Comparison of ENCODE assay signal across 8 mouse cellular contexts in genomic region chr2:156202848-156203437, GRCm38 (mm10). TPM values are rescaled to one million over a fixed set of nuclear protein-coding genes. Genes with fewer than 3 reads are reported as not detected.
DNase-seq lines count a peak whose midpoint lies in the region; ATAC-seq and TF ChIP-seq lines count a peak whose summit lies in the region.

No protein-coding gene starts in this region.

- no peak overlapping the region for H3K4me3 ChIP-seq in lung, adult 2 months (replicated peaks; ENCODE audit: extremely low read depth, low read depth, low read length)
- H3K4me3 ChIP-seq in heart, adult 2 months: no peak overlapping the region
- H3K4me3 ChIP-seq in kidney, embryonic 14.5 days (ENCODE audit: low read length): no peak overlapping the region
- no peak overlapping the region for H3K4me3 ChIP-seq in lung, embryonic 15.5 days
- H3K4me3 ChIP-seq in stomach, embryonic 14.5 days (ENCODE audit: low read depth, low read length): no peak overlapping the region

- peak overlapping the region; percentile 0; the same call in 1 of the 2 replicates for H3K27ac ChIP-seq in heart, adult 2 months
- peak overlapping the region; percentile 62; the same call in 1 of the 2 replicates for H3K27ac ChIP-seq in kidney, embryonic 14.5 days (ENCODE audit: low read depth, low read length)
- H3K27ac ChIP-seq in lung, embryonic 15.5 days: peak overlapping the region; percentile 71
- H3K27ac ChIP-seq in stomach, embryonic 14.5 days (ENCODE audit: low read length): peak overlapping the region; percentile 17; the same call in 1 of the 2 replicates

- 26% methylated on average over 3 of the region's 3 CpGs for WGBS in lung, adult 2 months
- WGBS in heart, adult 2 months: 16% methylated on average over 3 of the region's 3 CpGs
- WGBS in kidney, embryonic 14.5 days: 57% methylated on average over 3 of the region's 3 CpGs
- 21% methylated on average over 3 of the region's 3 CpGs for WGBS in lung, embryonic 15.5 days
- WGBS in stomach, embryonic 14.5 days: 32% methylated on average over 3 of the region's 3 CpGs

- peak; percentile 50; the same call in 1 of the 2 replicates for ATAC-seq in kidney, embryonic 14.5 days (ENCODE audit: low FRiP score, low TSS enrichment)
- ATAC-seq in lung, embryonic 15.5 days (ENCODE audit: borderline replicate concordance, extremely low read depth, low FRiP score, low TSS enrichment): peak; percentile 82; the same call in 1 of the 2 replicates
- ATAC-seq in stomach, embryonic 14.5 days (ENCODE audit: insufficient number of reproducible peaks, insufficient read depth, low FRiP score, low read depth): peak; percentile 75; the same call in 1 of the 2 replicates

- H3K9me3 ChIP-seq in kidney, embryonic 14.5 days (ENCODE audit: control insufficient read depth, low read length): no peaks in the 10 kb centered on the region
- H3K9me3 ChIP-seq in lung, embryonic 15.5 days: no peaks in the 10 kb centered on the region
- no peaks in the 10 kb centered on the region for H3K9me3 ChIP-seq in stomach, embryonic 14.5 days (ENCODE audit: control insufficient read depth, low read depth, low read length)

- peaks cover 6% of the 10 kb centered on the region for H3K79me2 ChIP-seq in heart, adult 2 months (replicated peaks; ENCODE audit: control insufficient read depth, insufficient read depth, low read length)

- no peak for TF ChIP-seq CTCF in lung, adult 2 months (IDR thresholded peaks at IDR 0.05; ENCODE audit: insufficient read depth, low read length)
- no peak for TF ChIP-seq CTCF in heart, adult 2 months (IDR thresholded peaks at IDR 0.05)

- H3K4me2 ChIP-seq in kidney, embryonic 14.5 days (replicated peaks; ENCODE audit: low read depth, low read length): no peak overlapping the region
- H3K4me2 ChIP-seq in lung, embryonic 15.5 days: no peak overlapping the region
- H3K4me2 ChIP-seq in stomach, embryonic 14.5 days (replicated peaks; ENCODE audit: low read depth, low read length): no peak overlapping the region

- H3K36me3 ChIP-seq in heart, adult 2 months (ENCODE audit: control insufficient read depth, insufficient read depth, low read length): peaks cover 13% of the 10 kb centered on the region
- peaks cover 18% of the 10 kb centered on the region; the same call in 1 of the 2 replicates for H3K36me3 ChIP-seq in kidney, embryonic 14.5 days (ENCODE audit: control insufficient read depth, insufficient read depth, low read length)
- peaks cover 11% of the 10 kb centered on the region; the same call in 1 of the 2 replicates for H3K36me3 ChIP-seq in lung, embryonic 15.5 days
- H3K36me3 ChIP-seq in stomach, embryonic 14.5 days (ENCODE audit: control insufficient read depth, insufficient read depth, low read length): peaks cover 4% of the 10 kb centered on the region; the same call in 1 of the 2 replicates

- intact Hi-C loops in heart, adult 2 months (cut with DNase I): no loop called here

- 0 out of 2 replicates have a peak, but pooled peaks have one; percentile 7 for TF ChIP-seq EP300 in heart, adult 2 months (IDR thresholded peaks at IDR 0.05; ENCODE audit: insufficient read depth, low read depth, low read length)

- H3K27me3 ChIP-seq in heart, adult 2 months (ENCODE audit: control insufficient read depth, insufficient read depth, low read length): no peaks in the 10 kb centered on the region
- H3K27me3 ChIP-seq in kidney, embryonic 14.5 days (ENCODE audit: control insufficient read depth, insufficient read depth, low read length): no peaks in the 10 kb centered on the region
- H3K27me3 ChIP-seq in lung, embryonic 15.5 days: no peaks in the 10 kb centered on the region
- no peaks in the 10 kb centered on the region for H3K27me3 ChIP-seq in stomach, embryonic 14.5 days (ENCODE audit: control insufficient read depth, insufficient read depth, low read length)

- no peak for TF ChIP-seq POLR2A in lung, adult 2 months (IDR thresholded peaks at IDR 0.05; ENCODE audit: borderline replicate concordance, extremely low read depth, low read depth, low read length)
- TF ChIP-seq POLR2A in heart, adult 2 months (IDR thresholded peaks at IDR 0.05; ENCODE audit: insufficient read depth, low read depth, low read length): no peak

- H3K9ac ChIP-seq in heart, adult 2 months (ENCODE audit: low read depth, low read length): 0 out of 2 replicates have a peak overlapping the region, but pooled peaks have one; percentile 14
- H3K9ac ChIP-seq in kidney, embryonic 14.5 days (ENCODE audit: low read depth, low read length): no peak overlapping the region
- no peak overlapping the region for H3K9ac ChIP-seq in lung, embryonic 15.5 days
- H3K9ac ChIP-seq in stomach, embryonic 14.5 days (replicated peaks; ENCODE audit: low read depth, low read length): no peak overlapping the region

- peaks cover 13% of the 10 kb centered on the region; the same call in 1 of the 2 replicates for H3K4me1 ChIP-seq in lung, adult 2 months (ENCODE audit: control insufficient read depth, insufficient read depth, low read length)
- peaks cover 9% of the 10 kb centered on the region for H3K4me1 ChIP-seq in heart, adult 2 months (ENCODE audit: control insufficient read depth, insufficient read depth, low read length)
- H3K4me1 ChIP-seq in kidney, embryonic 14.5 days (ENCODE audit: control insufficient read depth, insufficient read depth, low read length): peaks cover 20% of the 10 kb centered on the region; the same call in 1 of the 2 replicates
- H3K4me1 ChIP-seq in lung, embryonic 15.5 days: peaks cover 35% of the 10 kb centered on the region
- peaks cover 12% of the 10 kb centered on the region for H3K4me1 ChIP-seq in stomach, embryonic 14.5 days (ENCODE audit: control insufficient read depth, insufficient read depth, low read length)

- peak; percentile 41 to 56 for DNase-seq in lung, adult 18-20 months
- no peak for DNase-seq in lung, adult 2 months
- peak; percentile 83 to 86 for DNase-seq in cerebellum, adult 18-20 months
- DNase-seq in heart, adult 2 months: peak; percentile 37 to 62
- DNase-seq in natural killer cell, adult 2 months (ENCODE audit: low spot score in 2 of 2): no peak

RNA-seq across cellular contexts. Expression of gene Phf20, which starts 6.7 kb away (rescaled TPM):
- polyA plus RNA-seq in lung, adult 2 months (2012; rRNA removed): 15.8 and 19.9 TPM in 2 replicates
- total RNA-seq in heart, adult 2 months (2021): 10 to 100 TPM; 15.6 to 20.0 TPM
- polyA plus RNA-seq in heart, adult 2 months (2012; rRNA removed): 7.1 and 8.9 TPM in 2 replicates
- polyA plus RNA-seq in kidney, embryonic 14.5 days (2014; fragmentation: Nextera tagmentation; extraction: Ambion mirVana): 68.8 and 71.7 TPM in 2 replicates
- 62.2 and 67.7 TPM in 2 replicates for polyA plus RNA-seq in lung, embryonic 15.5 days (2015; fragmentation: Nextera tagmentation; extraction: Ambion mirVana)
- polyA plus RNA-seq in stomach, embryonic 14.5 days (2014; fragmentation: Nextera tagmentation; extraction: Ambion mirVana): 80.6 and 93.0 TPM in 2 replicates

RNA-seq across cellular contexts. Expression of gene Rbm39, which starts 22.9 kb away (rescaled TPM):
- 65.2 and 81.0 TPM in 2 replicates for polyA plus RNA-seq in lung, adult 2 months (2012; rRNA removed)
- total RNA-seq in heart, adult 2 months (2021): 100 to 1,000 TPM; 124 to 143 TPM
- 25.8 and 45.2 TPM in 2 replicates for polyA plus RNA-seq in heart, adult 2 months (2012; rRNA removed)
- 683 and 751 TPM in 2 replicates for polyA plus RNA-seq in kidney, embryonic 14.5 days (2014; fragmentation: Nextera tagmentation; extraction: Ambion mirVana)
- 559 and 568 TPM in 2 replicates for polyA plus RNA-seq in lung, embryonic 15.5 days (2015; fragmentation: Nextera tagmentation; extraction: Ambion mirVana)
- 754 and 766 TPM in 2 replicates for polyA plus RNA-seq in stomach, embryonic 14.5 days (2014; fragmentation: Nextera tagmentation; extraction: Ambion mirVana)

RNA-seq across cellular contexts. Expression of gene Nfs1, which starts 59.0 kb away (rescaled TPM):
- 40.6 and 42.8 TPM in 2 replicates for polyA plus RNA-seq in lung, adult 2 months (2012; rRNA removed)
- 10 to 100 TPM; 81.4 to 96.6 TPM for total RNA-seq in heart, adult 2 months (2021)
- polyA plus RNA-seq in heart, adult 2 months (2012; rRNA removed): 83.7 and 116 TPM in 2 replicates
- polyA plus RNA-seq in kidney, embryonic 14.5 days (2014; fragmentation: Nextera tagmentation; extraction: Ambion mirVana): 40.8 and 44.6 TPM in 2 replicates
- 42.5 TPM in 2 replicates for polyA plus RNA-seq in lung, embryonic 15.5 days (2015; fragmentation: Nextera tagmentation; extraction: Ambion mirVana)
- 41.5 and 44.6 TPM in 2 replicates for polyA plus RNA-seq in stomach, embryonic 14.5 days (2014; fragmentation: Nextera tagmentation; extraction: Ambion mirVana)

RNA-seq across cellular contexts. Expression of gene Romo1, which starts 59.1 kb away (rescaled TPM):
- polyA plus RNA-seq in lung, adult 2 months (2012; rRNA removed): 203 and 218 TPM in 2 replicates
- 100 to 1,000 TPM; 321 to 367 TPM for total RNA-seq in heart, adult 2 months (2021)
- 244 and 304 TPM in 2 replicates for polyA plus RNA-seq in heart, adult 2 months (2012; rRNA removed)
- polyA plus RNA-seq in kidney, embryonic 14.5 days (2014; fragmentation: Nextera tagmentation; extraction: Ambion mirVana): 417 and 550 TPM in 2 replicates
- 340 and 373 TPM in 2 replicates for polyA plus RNA-seq in lung, embryonic 15.5 days (2015; fragmentation: Nextera tagmentation; extraction: Ambion mirVana)
- 380 and 418 TPM in 2 replicates for polyA plus RNA-seq in stomach, embryonic 14.5 days (2014; fragmentation: Nextera tagmentation; extraction: Ambion mirVana)

Comparison
In these comparisons a context has a peak if more than half of its experiments do, and no peak if none do; other contexts are left out.
1. DNase-seq: peak in lung, adult 18-20 months (2 of 2), cerebellum, adult 18-20 months (2 of 2) and heart, adult 2 months (2 of 2); none in lung, adult 2 months (single experiment) and natural killer cell, adult 2 months (0 of 2).
2. H3K27ac ChIP-seq: peak in every context shown above with its lines; median percentile 71 in lung, embryonic 15.5 days; 62 in kidney, embryonic 14.5 days; 17 in stomach, embryonic 14.5 days; 0 in heart, adult 2 months.
3. Peak in every context shown above with its lines, with median percentiles within 50 percentile points of each other: ATAC-seq.